Mouse (Mus musculus) thymus, adult 2 months (tissue): ENCODE measurements around the gene Ror1.

Experiments
- CTCF ChIP-seq: fragments of 200-500 bp; IDR thresholded peaks from 2 replicates; pipeline ENCODE4 v1.5.1; 2012; ENCODE audit warnings: mild to moderate bottlenecking, control low read depth, low read length, moderate library complexity, borderline replicate concordance; ENCODE audit not compliant: control insufficient read depth, poor library complexity, insufficient read depth; ENCODE audit errors: extremely low read depth
- POLR2A ChIP-seq: fragments of 200-500 bp; IDR thresholded peaks from 2 replicates; pipeline ENCODE4 v1.6.1; 2012; ENCODE audit warnings: mild to moderate bottlenecking, low read length, control low read depth, moderate library complexity; ENCODE audit not compliant: control insufficient read depth, poor library complexity, insufficient read depth; ENCODE audit errors: extremely low read depth

DNA sequence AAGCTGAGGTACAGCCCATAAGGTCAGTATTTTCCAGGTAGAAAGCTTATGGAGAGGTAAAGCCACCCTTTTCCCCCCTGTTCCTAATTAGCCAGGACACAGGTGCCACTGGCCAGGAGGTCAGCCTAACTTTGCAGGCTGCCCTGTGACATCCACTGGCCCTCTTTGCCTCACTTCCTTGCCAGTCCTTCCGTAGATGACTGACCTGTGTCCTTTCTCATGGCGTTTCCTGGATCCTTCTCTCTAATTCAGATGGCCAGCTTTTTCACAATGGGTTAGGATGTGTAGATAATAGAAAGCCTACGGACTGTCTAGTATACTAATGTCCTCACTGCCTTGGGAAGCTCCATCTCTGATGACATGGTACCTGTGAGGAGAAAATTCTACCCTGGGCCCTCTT is 177.8 kb downstream of the Ror1 start:
- TF ChIP-seq POLR2A (no peak), CTCF (no peak)
